ENCODE assay signal across 9 mouse cellular contexts in the genomic region with DNA sequence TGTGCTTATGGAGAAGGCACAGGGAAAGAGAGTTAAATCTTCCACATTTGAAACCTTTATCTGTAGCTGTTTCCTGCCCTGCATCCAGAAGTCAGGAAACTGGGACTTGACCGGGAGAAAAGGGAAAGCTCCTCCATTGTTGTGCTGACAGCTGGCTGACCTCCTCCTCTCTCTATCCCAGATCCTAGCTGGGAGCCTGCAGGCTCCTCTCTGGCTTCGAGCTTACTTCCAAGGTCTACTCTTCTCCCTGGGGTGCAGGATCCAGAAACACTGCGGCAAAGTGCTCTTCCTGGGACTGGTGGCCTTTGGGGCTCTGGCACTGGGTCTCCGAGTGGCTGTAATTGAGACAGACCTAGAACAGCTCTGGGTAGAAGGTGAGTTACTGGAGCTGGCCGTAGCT. TPM values are rescaled to one million over a fixed set of nuclear protein-coding genes. Genes with fewer than 3 reads are reported as not detected.
DNase-seq lines count a peak whose midpoint lies in the region; ATAC-seq and TF ChIP-seq lines count a peak whose summit lies in the region.
"Had no signal": no experiment of that assay in that cellular context is flagged by ENCODE, and none has a peak within 500 bp of the region (broad histone marks: within the 10 kb centered on the region; RNA-seq: fewer than 3 reads in every experiment).

No protein-coding gene starts in this region.

- no peaks in the 10 kb centered on the region for H3K9me3 ChIP-seq in heart, embryonic 10.5 days
- H3K9me3 ChIP-seq in limb, embryonic 12.5 days = no peaks in the 10 kb centered on the region

- peaks cover 3% of the 10 kb centered on the region; the same call in 1 of the 2 replicates for H3K27me3 ChIP-seq in heart, embryonic 10.5 days (ENCODE audit: insufficient read depth, poor library complexity, severe bottlenecking)
- H3K27me3 ChIP-seq in limb, embryonic 12.5 days = peaks cover 3% of the 10 kb centered on the region; the same call in 1 of the 2 replicates
- peaks cover 16% of the 10 kb centered on the region for H3K27me3 ChIP-seq in small intestine, adult 2 months (ENCODE audit: control insufficient read depth, insufficient read depth, low read length)
- H3K27me3 ChIP-seq: Patski had no signal

- peaks cover 2% of the 10 kb centered on the region; the same call in 1 of the 2 replicates for H3K4me1 ChIP-seq in lung, adult 2 months (ENCODE audit: control insufficient read depth, insufficient read depth, low read length)
- peaks cover 24% of the 10 kb centered on the region for H3K4me1 ChIP-seq in heart, embryonic 10.5 days
- H3K4me1 ChIP-seq in limb, embryonic 12.5 days (replicated peaks) = peaks cover 37% of the 10 kb centered on the region
- peaks cover 4% of the 10 kb centered on the region; the same call in 1 of the 2 replicates for H3K4me1 ChIP-seq in small intestine, adult 2 months (ENCODE audit: control insufficient read depth, insufficient read depth, insufficient read length, low read length)

- H3K36me3 ChIP-seq in heart, embryonic 10.5 days = 0 out of 2 replicates have a peak, but pooled peaks cover 2% of the 10 kb centered on the region
- H3K36me3 ChIP-seq in limb, embryonic 12.5 days = peaks cover 12% of the 10 kb centered on the region
- no peaks in the 10 kb centered on the region for H3K36me3 ChIP-seq in small intestine, adult 2 months (ENCODE audit: control insufficient read depth, insufficient read depth, low read length)

- H3K4me3 ChIP-seq in lung, adult 2 months (replicated peaks; ENCODE audit: extremely low read depth, low read depth, low read length) = peak overlapping the region; percentile 4
- peak overlapping the region; percentile 80 for H3K4me3 ChIP-seq in heart, embryonic 10.5 days
- peak overlapping the region; percentile 68 for H3K4me3 ChIP-seq in limb, embryonic 12.5 days (replicated peaks)
- peak overlapping the region; percentile 20 for H3K4me3 ChIP-seq in small intestine, adult 2 months (ENCODE audit: low read depth, low read length)

- no peak for TF ChIP-seq POLR2A in lung, adult 2 months (IDR thresholded peaks at IDR 0.05; ENCODE audit: borderline replicate concordance, extremely low read depth, low read depth, low read length)
- TF ChIP-seq POLR2A in small intestine, adult 2 months (IDR thresholded peaks at IDR 0.05; ENCODE audit: low read depth, low read length) = no peak

- 18% methylated on average over 5 of the region's 5 CpGs for WGBS in lung, adult 2 months
- WGBS in heart, embryonic 10.5 days = 12% methylated on average over 5 of the region's 5 CpGs
- 10% methylated on average over 5 of the region's 5 CpGs for WGBS in limb, embryonic 12.5 days
- WGBS in small intestine, adult 2 months = 33% methylated on average over 5 of the region's 5 CpGs

- H3K27ac ChIP-seq in heart, embryonic 10.5 days = peak overlapping the region; percentile 48; the same call in 1 of the 2 replicates
- H3K27ac ChIP-seq in limb, embryonic 12.5 days = no peak overlapping the region
- H3K27ac ChIP-seq in small intestine, adult 2 months (ENCODE audit: insufficient read depth, low read depth, low read length) = no peak overlapping the region

- H3K9ac ChIP-seq in limb, embryonic 12.5 days (replicated peaks) = peak overlapping the region; percentile 70

- ATAC-seq in limb, embryonic 12.5 days (ENCODE audit: insufficient number of reproducible peaks, insufficient read depth, low FRiP score, low TSS enrichment, low read depth) = no peak

- no peak for TF ChIP-seq CTCF in lung, adult 2 months (IDR thresholded peaks at IDR 0.05; ENCODE audit: insufficient read depth, low read length)
- no peak for TF ChIP-seq CTCF in small intestine, adult 2 months (IDR thresholded peaks at IDR 0.05; ENCODE audit: extremely low read depth, insufficient read length, insufficient replicate concordance, low read depth, low read length)

- no peak for DNase-seq in lung, adult 2 months
- DNase-seq in lung, postnatal 4 days = no peak
- DNase-seq in heart, embryonic 10.5 days (ENCODE audit: low spot score) = no peak
- no peak for DNase-seq in ovary, adult 18-20 months (ENCODE audit: low spot score)
- no peak for DNase-seq in c-Kit-positive CD71-positive TER-119-positive erythroid progenitor cells, embryonic 14.5 days (ENCODE audit: low spot score)
- no peak for DNase-seq in layer of hippocampus, adult 9-11 months

- peak overlapping the region; percentile 95 for H3K4me2 ChIP-seq in limb, embryonic 12.5 days

RNA-seq across cellular contexts. Expression of a gene that starts 0.8 kb away (rescaled TPM):
- polyA plus RNA-seq in lung, adult 2 months (2012; rRNA removed) = 8.3 and 8.8 TPM in 2 replicates
- 2.9 and 3.5 TPM in 2 replicates for polyA plus RNA-seq in heart, embryonic 10.5 days (2016; fragmentation: Nextera tagmentation; extraction: Ambion mirVana)
- 5.4 and 6.4 TPM in 2 replicates for polyA plus RNA-seq in limb, embryonic 12.5 days (2016; fragmentation: Nextera tagmentation; extraction: Ambion mirVana)
- 2.4 and 3.7 TPM in 2 replicates for polyA plus RNA-seq in small intestine, adult 2 months (2012; rRNA removed)

RNA-seq across cellular contexts. Expression of a gene that starts 28.9 kb away (rescaled TPM):
- 12.1 and 13.7 TPM in 2 replicates for polyA plus RNA-seq in lung, adult 2 months (2012; rRNA removed)
- 2.5 and 4.9 TPM in 2 replicates for polyA plus RNA-seq in heart, embryonic 10.5 days (2016; fragmentation: Nextera tagmentation; extraction: Ambion mirVana)
- polyA plus RNA-seq in limb, embryonic 12.5 days (2016; fragmentation: Nextera tagmentation; extraction: Ambion mirVana) = 4.2 and 5.1 TPM in 2 replicates
- 3.8 and 4.5 TPM in 2 replicates for polyA plus RNA-seq in small intestine, adult 2 months (2012; rRNA removed)

RNA-seq across cellular contexts. Expression of a gene that starts 29.9 kb away (rescaled TPM):
- 58.9 and 61.4 TPM in 2 replicates for polyA plus RNA-seq in lung, adult 2 months (2012; rRNA removed)
- polyA plus RNA-seq in heart, embryonic 10.5 days (2016; fragmentation: Nextera tagmentation; extraction: Ambion mirVana) = not detected in 2 replicates
- polyA plus RNA-seq in limb, embryonic 12.5 days (2016; fragmentation: Nextera tagmentation; extraction: Ambion mirVana) = not detected in 2 replicates
- 0.33 and 0.62 TPM in 2 replicates for polyA plus RNA-seq in small intestine, adult 2 months (2012; rRNA removed)

RNA-seq across cellular contexts. Expression of a gene that starts 37.1 kb away (rescaled TPM):
- polyA plus RNA-seq in lung, adult 2 months (2012; rRNA removed) = 19.4 and 20.4 TPM in 2 replicates
- polyA plus RNA-seq in heart, embryonic 10.5 days (2016; fragmentation: Nextera tagmentation; extraction: Ambion mirVana) = 1.5 and 2.4 TPM in 2 replicates
- polyA plus RNA-seq in limb, embryonic 12.5 days (2016; fragmentation: Nextera tagmentation; extraction: Ambion mirVana) = 2.5 and 2.7 TPM in 2 replicates
- polyA plus RNA-seq in small intestine, adult 2 months (2012; rRNA removed) = 23.5 and 23.9 TPM in 2 replicates

RNA-seq across cellular contexts. Expression of a gene that starts 59.4 kb away (rescaled TPM):
- polyA plus RNA-seq in lung, adult 2 months (2012; rRNA removed) = 456 and 494 TPM in 2 replicates
- 638 and 783 TPM in 2 replicates for polyA plus RNA-seq in heart, embryonic 10.5 days (2016; fragmentation: Nextera tagmentation; extraction: Ambion mirVana)
- polyA plus RNA-seq in limb, embryonic 12.5 days (2016; fragmentation: Nextera tagmentation; extraction: Ambion mirVana) = 892 and 981 TPM in 2 replicates
- polyA plus RNA-seq in small intestine, adult 2 months (2012; rRNA removed) = 205 and 258 TPM in 2 replicates

Comparison
In these comparisons a context has a peak if more than half of its experiments do, and no peak if none do; other contexts are left out.
1. H3K4me3 ChIP-seq: peak in every context shown above with its lines; median percentile 80 in heart, embryonic 10.5 days; 68 in limb, embryonic 12.5 days; 20 in small intestine, adult 2 months; 4 in lung, adult 2 months.
2. RNA of a gene that starts 29.9 kb away (polyA plus RNA-seq): 58.9 to 61.4 TPM in lung, adult 2 months; 0.33 to 0.62 TPM in small intestine, adult 2 months, not detected in heart, embryonic 10.5 days and not detected in limb, embryonic 12.5 days; every median in the first group is over 10 times any median in the second.